Mouse (Mus musculus) hindbrain, embryonic 12.5 days (tissue): ENCODE measurements around the gene Tpcn2. TPM values are rescaled to one million over a fixed set of nuclear protein-coding genes. Genes with fewer than 3 reads are reported as not detected.

Source experiments
- ATAC-seq: fragments of 200-750 bp; cut with Nextera tagmentation; 2 replicates; pipeline ENCODE4 v1.8.0; 2017; ENCODE audit warnings: moderate TSS enrichment; ENCODE audit not compliant: low FRiP score
- H3K27ac ChIP-seq: fragments of 300-500 bp; sonication (generic); 2 replicates; pipeline ENCODE4 v1.5.1; 2016; ENCODE audit warnings: mild to moderate bottlenecking
- H3K27me3 ChIP-seq: fragments of 300-500 bp; sonication (generic); 2 replicates; pipeline ENCODE4 v1.6.1; 2016; ENCODE audit warnings: mild to moderate bottlenecking
- H3K36me3 ChIP-seq: fragments of 300-500 bp; sonication (generic); 2 replicates; pipeline ENCODE4 v1.6.1; 2016; ENCODE audit warnings: mild to moderate bottlenecking
- H3K4me1 ChIP-seq: fragments of 300-500 bp; sonication (generic); 2 replicates; pipeline ENCODE4 v1.6.1; 2016
- H3K4me2 ChIP-seq: fragments of 300-500 bp; sonication (generic); replicated peaks from 2 replicates; pipeline ENCODE4 v1.6.1; 2016; ENCODE audit warnings: mild to moderate bottlenecking
- H3K4me3 ChIP-seq: fragments of 300-500 bp; sonication (generic); 2 replicates; pipeline ENCODE4 v1.5.1; 2016; ENCODE audit warnings: mild to moderate bottlenecking
- H3K9ac ChIP-seq: fragments of 300-500 bp; sonication (generic); 2 replicates; pipeline ENCODE4 v1.6.1; 2016; ENCODE audit warnings: mild to moderate bottlenecking, moderate library complexity
- H3K9me3 ChIP-seq: fragments of 300-500 bp; sonication (generic); replicated peaks from 2 replicates; pipeline ENCODE4 v1.6.1; 2016; ENCODE audit warnings: mild to moderate bottlenecking
- WGBS: fragments of 180-500 bp; shearing (Covaris S2); methylation state at CpG from one replicate; pipeline ENCODE4 v1.1.7; 2016; 5-methylcytosine and 5-hydroxymethylcytosine counted together
- polyA plus RNA-seq: library from polyadenylated mRNA; unstranded; fragments of >200 nt; fragmentation: Nextera tagmentation; extraction: Ambion mirVana; gene quantifications from 2 replicates; pipeline ENCODE4 v1.2.1, GENCODE M21; 2016

The Tpcn2 gene
- polyA plus RNA-seq, 1 experiment from 2014 or later = 6.8 TPM

GRCm38 (mm10) chr7:145208006-145208405 lies 75.8 kb downstream of the Tpcn2 start, which contains the start of gene 1810010D01Rik:
Gene 1810010D01Rik, minus strand, starts transcription at chr7:145208119.
- Histone ChIP-seq H3K9ac (no peak within 1 kb of the TSS), H3K4me1 (peaks cover 42% of the 10 kb centered on the region), H3K9me3 (no peaks in the 10 kb centered on the region), H3K36me3 (no peaks in the 10 kb centered on the region), H3K27me3 (0 out of 2 replicates have a peak, but pooled peaks cover 6% of the 10 kb centered on the region), H3K27ac (peak within 1 kb of the TSS; percentile 97), H3K4me2 (no peak within 1 kb of the TSS), H3K4me3 (no peak within 1 kb of the TSS)
- ATAC-seq = no peak
- 82% methylated on average over 4 of the region's 4 CpGs for WGBS

GRCm38 (mm10) chr7:145206801-145207200 lies 77.0 kb downstream of the Tpcn2 start:
- Histone ChIP-seq H3K4me2 (peak overlapping the region; percentile 41), H3K4me1 (peaks cover 33% of the 10 kb centered on the region), H3K9ac (peak overlapping the region; percentile 54; the same call in 1 of the 2 replicates), H3K27me3 (0 out of 2 replicates have a peak, but pooled peaks cover 6% of the 10 kb centered on the region), H3K4me3 (no peak overlapping the region), H3K9me3 (peaks cover under 1% of the 10 kb centered on the region; the same call in 1 of the 2 replicates), H3K27ac (peak overlapping the region; percentile 97), H3K36me3 (no peaks in the 10 kb centered on the region)
- 0 out of 2 replicates have a peak, but pooled peaks have one; percentile 0 for ATAC-seq
- WGBS = 51% methylated on average over 6 of the region's 6 CpGs

- peak overlapping the region; percentile 13; the same call in 1 of the 2 replicates for H3K4me3 ChIP-seq
Measured at GRCm38 (mm10) chr7:145206056-145206610, 77.7 kb downstream of the Tpcn2 start.

DNA sequence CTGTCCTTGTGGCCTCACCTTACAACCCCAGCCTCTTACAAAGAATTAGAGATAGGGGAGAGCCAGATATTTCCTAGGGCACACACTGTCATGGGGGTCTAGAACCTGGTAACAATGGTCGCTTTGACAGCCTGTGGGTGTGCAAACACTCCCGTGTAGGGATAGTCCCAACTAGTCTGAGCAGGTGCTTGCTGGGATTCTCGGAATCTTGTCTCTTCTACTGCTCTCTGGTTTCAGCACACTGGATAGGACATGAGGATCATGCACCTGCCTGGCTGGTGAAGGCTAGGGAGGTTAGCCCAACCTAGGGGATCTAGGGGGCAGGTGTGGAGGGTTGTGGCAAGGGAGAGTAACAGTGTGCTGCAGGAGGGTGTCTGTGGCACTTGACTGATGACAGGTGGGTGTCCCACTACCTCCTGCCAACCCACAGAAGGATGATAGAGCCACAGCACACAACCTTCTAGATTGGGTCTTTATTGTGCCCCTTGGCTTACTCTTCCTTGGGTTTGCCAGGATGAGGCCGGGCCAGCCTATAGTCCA lies 78.4 kb downstream of the Tpcn2 start:
- H3K4me1 ChIP-seq = peaks cover 22% of the 10 kb centered on the region
- ATAC-seq = 0 out of 2 replicates have a peak, but pooled peaks have one; percentile 10
- H3K4me3 ChIP-seq = no peak overlapping the region
- WGBS = 85% methylated on average over 4 of the region's 4 CpGs
- no peak overlapping the region; the same call in 1 of the 2 replicates for H3K4me2 ChIP-seq
- H3K9ac ChIP-seq = peak overlapping the region; percentile 54
- 0 out of 2 replicates have a peak, but pooled peaks cover 6% of the 10 kb centered on the region for H3K27me3 ChIP-seq
- peaks cover 9% of the 10 kb centered on the region; the same call in 1 of the 2 replicates for H3K9me3 ChIP-seq
- H3K27ac ChIP-seq = peak overlapping the region; percentile 97
- no peaks in the 10 kb centered on the region for H3K36me3 ChIP-seq

More at GRCm38 (mm10) chr7:145206056-145206610, 77.7 kb downstream of the Tpcn2 start:
- ATAC-seq = peak; percentile 96
- Histone ChIP-seq H3K4me2 (peak overlapping the region; percentile 41), H3K27ac (peak overlapping the region; percentile 97), H3K27me3 (0 out of 2 replicates have a peak, but pooled peaks cover 6% of the 10 kb centered on the region), H3K9me3 (peaks cover 7% of the 10 kb centered on the region; the same call in 1 of the 2 replicates), H3K36me3 (no peaks in the 10 kb centered on the region), H3K4me1 (peaks cover 28% of the 10 kb centered on the region), H3K9ac (peak overlapping the region; percentile 54)
- WGBS = under 1% methylated on average over 33 of the region's 34 CpGs

DNA sequence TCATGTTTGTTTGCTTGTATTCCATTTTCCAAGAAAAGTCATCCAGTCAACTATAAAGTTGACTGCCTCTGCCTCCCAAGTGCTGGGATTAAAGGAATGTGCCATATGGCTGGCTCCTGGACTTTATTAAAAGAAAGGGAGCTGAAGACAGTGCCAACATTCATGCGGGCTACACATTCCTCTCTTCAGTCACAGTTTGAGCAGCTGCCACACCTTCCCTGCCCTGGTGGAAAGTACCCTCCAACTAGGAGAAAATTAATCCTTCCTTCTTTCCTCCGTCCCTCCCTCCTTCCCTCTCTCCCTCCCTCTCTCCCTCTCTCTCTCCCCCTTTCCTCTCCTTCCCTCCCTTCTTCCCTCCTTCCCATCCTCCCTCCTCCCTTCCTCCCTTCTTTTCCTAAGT lies 84.1 kb downstream of the Tpcn2 start:
- Histone ChIP-seq H3K27me3 (no peaks in the 10 kb centered on the region), H3K27ac (no peak overlapping the region), H3K4me2 (no peak overlapping the region), H3K9me3 (peaks cover 9% of the 10 kb centered on the region; the same call in 1 of the 2 replicates), H3K4me1 (peaks cover 22% of the 10 kb centered on the region), H3K4me3 (no peak overlapping the region), H3K36me3 (no peaks in the 10 kb centered on the region), H3K9ac (no peak overlapping the region)
- 59% methylated on average over 2 of the region's 2 CpGs for WGBS
- ATAC-seq = no peak

- no peak overlapping the region for H3K4me3 ChIP-seq
- 53% methylated on average over 4 of the region's 4 CpGs for WGBS
- no peak overlapping the region for H3K27ac ChIP-seq
- H3K9ac ChIP-seq = no peak overlapping the region
- no peak overlapping the region for H3K4me2 ChIP-seq
- H3K27me3 ChIP-seq = no peaks in the 10 kb centered on the region
- H3K9me3 ChIP-seq = peaks cover 9% of the 10 kb centered on the region; the same call in 1 of the 2 replicates
- H3K36me3 ChIP-seq = no peaks in the 10 kb centered on the region
- no peak for ATAC-seq
- H3K4me1 ChIP-seq = peaks cover 31% of the 10 kb centered on the region
Measured at GRCm38 (mm10) chr7:145198223-145198714, 85.5 kb downstream of the Tpcn2 start.

DNA sequence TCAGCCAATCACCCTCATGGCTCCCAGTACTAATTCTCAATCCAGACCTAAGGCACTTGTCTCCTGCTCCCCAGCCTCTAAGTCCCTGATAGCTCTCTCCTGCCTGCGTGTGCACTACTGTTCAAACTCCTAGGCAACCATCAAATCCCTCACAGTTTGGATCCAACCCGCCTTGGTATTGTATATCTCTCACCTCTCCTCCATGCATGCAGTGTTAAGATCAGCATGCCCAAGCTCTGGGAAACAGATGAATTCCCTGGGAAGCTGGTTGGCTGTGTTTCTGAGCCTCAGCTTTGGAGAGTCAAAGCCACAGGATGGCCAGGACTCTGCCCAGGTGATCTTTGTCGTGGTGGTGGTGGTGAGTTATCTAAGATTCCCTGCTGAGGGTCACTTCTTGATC lies 86.1 kb downstream of the Tpcn2 start:
- Histone ChIP-seq H3K27me3 (no peaks in the 10 kb centered on the region), H3K9me3 (peaks cover 9% of the 10 kb centered on the region; the same call in 1 of the 2 replicates), H3K4me3 (no peak overlapping the region), H3K4me1 (peaks cover 31% of the 10 kb centered on the region), H3K4me2 (no peak overlapping the region), H3K27ac (no peak overlapping the region), H3K9ac (no peak overlapping the region), H3K36me3 (no peaks in the 10 kb centered on the region)
- WGBS = 41% methylated on average over 3 of the region's 3 CpGs
- no peak for ATAC-seq

DNA sequence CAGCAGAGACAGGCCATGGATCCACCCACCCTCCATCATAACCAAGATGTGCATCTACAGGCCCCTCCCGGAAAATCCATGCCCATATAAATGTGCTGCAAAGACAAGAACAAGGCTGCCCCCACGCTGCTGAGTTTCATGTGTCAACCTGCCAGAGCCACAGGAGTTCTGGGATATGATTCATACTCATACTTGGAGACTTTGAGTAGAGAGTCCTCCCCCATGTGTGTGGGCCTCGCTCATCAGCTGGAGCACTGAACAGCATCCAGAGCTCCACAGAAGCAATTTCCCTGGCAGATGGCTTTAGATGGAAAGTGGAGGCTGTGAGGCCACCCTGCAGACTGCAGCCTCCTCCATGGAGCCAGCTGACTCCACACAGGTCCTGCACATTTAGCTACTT lies 86.8 kb downstream of the Tpcn2 start:
- Histone ChIP-seq H3K36me3 (no peaks in the 10 kb centered on the region), H3K9ac (no peak overlapping the region), H3K4me2 (no peak overlapping the region), H3K9me3 (peaks cover 9% of the 10 kb centered on the region; the same call in 1 of the 2 replicates), H3K27ac (no peak overlapping the region), H3K4me1 (peaks cover 31% of the 10 kb centered on the region), H3K27me3 (no peaks in the 10 kb centered on the region), H3K4me3 (no peak overlapping the region)
- 87% methylated on average over 3 of the region's 3 CpGs for WGBS
- ATAC-seq = no peak

DNA sequence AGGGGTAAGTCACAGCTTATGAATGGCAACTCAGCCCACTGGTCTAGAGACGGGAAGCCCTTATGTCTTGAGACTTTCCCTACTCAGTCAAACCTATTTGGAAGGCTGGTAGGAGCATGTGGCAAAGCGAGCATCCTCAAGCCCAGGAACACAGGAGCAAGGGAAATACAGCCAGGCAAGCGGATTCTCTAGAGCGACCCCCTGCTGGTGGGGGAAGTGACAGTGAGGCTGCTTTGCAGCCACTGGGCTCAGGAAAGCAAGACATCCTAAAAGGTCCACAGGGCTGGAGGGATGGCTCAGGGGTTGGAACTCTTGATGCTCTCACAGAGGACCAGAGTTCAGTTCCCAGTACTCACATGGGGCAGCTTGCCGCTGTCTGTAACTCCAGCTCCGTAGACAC lies 87.5 kb downstream of the Tpcn2 start:
- WGBS = 78% methylated on average over 6 of the region's 6 CpGs

GRCm38 (mm10) chr7:145195186-145195927 lies 88.5 kb downstream of the Tpcn2 start:
- H3K4me2 ChIP-seq = no peak overlapping the region
- H3K4me1 ChIP-seq = peaks cover 31% of the 10 kb centered on the region
- H3K27me3 ChIP-seq = no peaks in the 10 kb centered on the region
- no peak overlapping the region for H3K27ac ChIP-seq
- no peak overlapping the region for H3K9ac ChIP-seq
- H3K36me3 ChIP-seq = no peaks in the 10 kb centered on the region
- 52% methylated on average over 5 of the region's 5 CpGs for WGBS
- no peak for ATAC-seq
- no peak overlapping the region for H3K4me3 ChIP-seq
- no peaks in the 10 kb centered on the region for H3K9me3 ChIP-seq

More for the DNA sequence above, 87.5 kb downstream of the Tpcn2 start:
- Histone ChIP-seq H3K27ac (no peak overlapping the region), H3K9ac (no peak overlapping the region), H3K27me3 (no peaks in the 10 kb centered on the region), H3K9me3 (peaks cover 4% of the 10 kb centered on the region; the same call in 1 of the 2 replicates), H3K4me3 (no peak overlapping the region), H3K4me1 (peaks cover 31% of the 10 kb centered on the region), H3K36me3 (no peaks in the 10 kb centered on the region), H3K4me2 (no peak overlapping the region)
- ATAC-seq = no peak

DNA sequence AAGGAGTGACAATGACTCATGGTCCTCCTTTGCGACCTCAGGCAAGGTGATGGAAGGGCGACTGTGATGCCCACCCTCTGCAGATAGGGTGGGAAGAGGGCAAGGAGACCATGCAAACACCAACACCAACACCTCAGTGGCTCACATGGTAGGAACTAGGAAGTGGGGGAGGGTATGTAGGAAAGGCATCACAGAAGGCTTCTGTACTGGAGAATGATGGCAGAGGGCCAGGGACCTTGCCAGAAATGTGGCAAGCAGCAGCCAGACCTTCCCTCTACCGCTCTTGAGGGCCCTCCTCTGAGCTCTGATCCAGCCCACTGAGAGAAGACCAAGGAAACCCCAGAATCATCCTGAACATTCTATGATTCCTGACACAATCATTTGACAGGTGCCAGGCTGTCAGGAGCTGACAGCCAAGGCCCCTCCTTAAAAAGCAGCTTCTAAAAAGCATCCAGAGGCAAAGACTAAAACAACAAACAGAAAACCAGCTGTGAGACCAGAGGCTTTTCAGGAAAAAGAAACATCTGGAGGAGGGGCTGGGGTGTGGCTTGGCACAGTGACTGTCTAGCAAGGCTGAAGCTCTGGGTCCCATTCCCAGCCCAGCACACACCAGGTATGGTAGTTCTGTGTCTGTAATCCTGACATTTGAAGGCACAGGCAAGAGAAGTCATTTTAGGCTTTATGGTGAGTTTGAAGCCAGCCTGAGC lies 89.2 kb downstream of the Tpcn2 start:
- Histone ChIP-seq H3K27me3 (no peaks in the 10 kb centered on the region), H3K36me3 (no peaks in the 10 kb centered on the region), H3K4me3 (no peak overlapping the region), H3K4me2 (no peak overlapping the region), H3K4me1 (peaks cover 31% of the 10 kb centered on the region), H3K9ac (no peak overlapping the region), H3K27ac (0 out of 2 replicates have a peak overlapping the region, but pooled peaks have one; percentile 8), H3K9me3 (no peaks in the 10 kb centered on the region)
- WGBS = 85% methylated on average over 3 of the region's 3 CpGs
- no peak for ATAC-seq
